Mouse (Mus musculus) stomach, embryonic 16.5 days (tissue): ENCODE measurements around the gene 1700030J22Rik. TPM values are rescaled to one million over a fixed set of nuclear protein-coding genes. Genes with fewer than 3 reads are reported as not detected.
A peak's percentile ranks its signal among the peaks of the same experiment; 100 is the strongest.

Experiments used
- ATAC-seq: fragments of 200-750 bp; cut with Nextera tagmentation; 2 replicates; pipeline ENCODE4 v1.8.0; 2017; ENCODE audit warnings: moderate number of reproducible peaks, moderate TSS enrichment; ENCODE audit not compliant: insufficient read depth, low FRiP score
- H3K27ac ChIP-seq: fragments of 300-500 bp; sonication (generic); 2 replicates; pipeline ENCODE4 v1.5.1; 2014; ENCODE audit warnings: low read length
- H3K27me3 ChIP-seq: fragments of 300-500 bp; sonication (generic); 2 replicates; pipeline ENCODE4 v1.6.1; 2014; ENCODE audit warnings: low read length, control low read depth, mixed read lengths; ENCODE audit not compliant: control insufficient read depth, insufficient read depth
- H3K36me3 ChIP-seq: fragments of 300-500 bp; sonication (generic); 2 replicates; pipeline ENCODE4 v1.6.1; 2014; ENCODE audit warnings: low read length; ENCODE audit not compliant: control insufficient read depth, insufficient read depth
- H3K4me1 ChIP-seq: fragments of 300-500 bp; sonication (generic); 2 replicates; pipeline ENCODE4 v1.6.1; 2014; ENCODE audit warnings: low read length, control low read depth, mixed read lengths; ENCODE audit not compliant: control insufficient read depth, insufficient read depth
- H3K4me2 ChIP-seq: fragments of 300-500 bp; sonication (generic); 2 replicates; pipeline ENCODE4 v1.6.1; 2014; ENCODE audit warnings: low read depth, low read length, mixed read lengths
- H3K4me3 ChIP-seq: fragments of 300-500 bp; sonication (generic); replicated peaks from 2 replicates; pipeline ENCODE4 v1.5.1; 2014; ENCODE audit warnings: mild to moderate bottlenecking, low read length
- H3K9ac ChIP-seq: fragments of 300-500 bp; sonication (generic); 2 replicates; pipeline ENCODE4 v1.6.1; 2014; ENCODE audit warnings: low read length
- H3K9me3 ChIP-seq: fragments of 300-500 bp; sonication (generic); replicated peaks from 2 replicates; pipeline ENCODE4 v1.6.1; 2016; ENCODE audit warnings: low read length, control low read depth; ENCODE audit not compliant: control insufficient read depth
- WGBS: fragments of 180-500 bp; shearing (Covaris S2); extraction: QIAGEN DNeasy Blood & Tissue Kit; methylation state at CpG from one replicate; pipeline ENCODE4 v1.1.7; 2014; 5-methylcytosine and 5-hydroxymethylcytosine counted together
- polyA plus RNA-seq: library from polyadenylated mRNA; unstranded; fragments of >200 nt; fragmentation: Nextera tagmentation; extraction: Ambion mirVana; gene quantifications from 2 replicates; pipeline ENCODE4 v1.2.1, GENCODE M21; 2015

The 1700030J22Rik gene
- polyA plus RNA-seq, result 1.3 and 2.0 TPM in 2 replicates

GRCm38 (mm10) chr8:116978631-116979256, at the start of gene 1700030J22Rik:
1700030J22Rik (minus strand) TSS chr8:116978959.
- no peaks in the 10 kb centered on the region for H3K36me3 ChIP-seq
- peak within 1 kb of the TSS; percentile 90 for H3K4me2 ChIP-seq
- peaks cover 7% of the 10 kb centered on the region; the same call in 1 of the 2 replicates for H3K4me1 ChIP-seq
- under 1% methylated on average over 46 of the region's 46 CpGs for WGBS
- H3K4me3 ChIP-seq, result peak within 1 kb of the TSS; percentile 74
- H3K27ac ChIP-seq, result peak within 1 kb of the TSS; percentile 48; the same call in 1 of the 2 replicates
- no peaks in the 10 kb centered on the region for H3K9me3 ChIP-seq
- ATAC-seq, result peak; percentile 99
- H3K27me3 ChIP-seq, result no peaks in the 10 kb centered on the region
- peak within 1 kb of the TSS; percentile 66 for H3K9ac ChIP-seq

GRCm38 (mm10) chr8:117027601-117028000, 48.8 kb upstream of the 1700030J22Rik start:
- Histone ChIP-seq H3K4me1 (no peaks in the 10 kb centered on the region; the same call in 1 of the 2 replicates), H3K9me3 (no peaks in the 10 kb centered on the region), H3K36me3 (no peaks in the 10 kb centered on the region), H3K4me3 (no peak overlapping the region), H3K4me2 (no peak overlapping the region), H3K9ac (no peak overlapping the region), H3K27me3 (no peaks in the 10 kb centered on the region), H3K27ac (no peak overlapping the region)
- no peak for ATAC-seq
- WGBS, result 80% methylated on average over 5 of the region's 5 CpGs

- Histone ChIP-seq H3K9me3 (no peaks in the 10 kb centered on the region), H3K9ac (no peak overlapping the region), H3K4me3 (no peak overlapping the region), H3K27me3 (no peaks in the 10 kb centered on the region), H3K36me3 (no peaks in the 10 kb centered on the region), H3K4me2 (no peak overlapping the region), H3K4me1 (peaks cover 2% of the 10 kb centered on the region; the same call in 1 of the 2 replicates), H3K27ac (no peak overlapping the region)
- ATAC-seq, result no peak; the same call in 1 of the 2 replicates
- WGBS, result 55% methylated on average over 1 of the region's 1 CpGs
Observed at GRCm38 (mm10) chr8:117022297-117022993, 43.7 kb upstream of the 1700030J22Rik start.

- Histone ChIP-seq H3K4me1 (peaks cover 2% of the 10 kb centered on the region; the same call in 1 of the 2 replicates), H3K36me3 (no peaks in the 10 kb centered on the region), H3K4me2 (no peak overlapping the region), H3K27ac (no peak overlapping the region), H3K9ac (no peak overlapping the region), H3K27me3 (no peaks in the 10 kb centered on the region), H3K9me3 (no peaks in the 10 kb centered on the region), H3K4me3 (no peak overlapping the region)
- 71% methylated on average over 18 of the region's 18 CpGs for WGBS
- ATAC-seq, result no peak
Observed at GRCm38 (mm10) chr8:117019323-117020275, 40.8 kb upstream of the 1700030J22Rik start.

- Histone ChIP-seq H3K4me3 (no peak overlapping the region), H3K27ac (no peak overlapping the region), H3K4me2 (no peak overlapping the region), H3K36me3 (no peaks in the 10 kb centered on the region), H3K27me3 (no peaks in the 10 kb centered on the region), H3K4me1 (peaks cover 2% of the 10 kb centered on the region; the same call in 1 of the 2 replicates), H3K9me3 (no peaks in the 10 kb centered on the region), H3K9ac (no peak overlapping the region)
- ATAC-seq, result no peak
- WGBS, result 86% methylated on average over 4 of the region's 4 CpGs
Observed at GRCm38 (mm10) chr8:117017896-117018295, 39.1 kb upstream of the 1700030J22Rik start.

- Histone ChIP-seq H3K4me1 (0 out of 2 replicates have a peak, but pooled peaks cover 2% of the 10 kb centered on the region), H3K9me3 (no peaks in the 10 kb centered on the region), H3K9ac (no peak overlapping the region), H3K27me3 (no peaks in the 10 kb centered on the region), H3K27ac (no peak overlapping the region), H3K4me2 (no peak overlapping the region), H3K36me3 (no peaks in the 10 kb centered on the region), H3K4me3 (no peak overlapping the region)
- WGBS, result 72% methylated on average over 8 of the region's 8 CpGs
- no peak for ATAC-seq
Observed at GRCm38 (mm10) chr8:117017006-117017405, 38.2 kb upstream of the 1700030J22Rik start.

GRCm38 (mm10) chr8:117015670-117016069, 36.9 kb upstream of the 1700030J22Rik start:
- no peaks in the 10 kb centered on the region for H3K36me3 ChIP-seq
- H3K4me3 ChIP-seq, result no peak overlapping the region
- no peak overlapping the region for H3K4me2 ChIP-seq
- H3K9me3 ChIP-seq, result no peaks in the 10 kb centered on the region
- 61% methylated on average over 4 of the region's 4 CpGs for WGBS
- H3K27me3 ChIP-seq, result no peaks in the 10 kb centered on the region
- no peak overlapping the region for H3K27ac ChIP-seq
- no peak for ATAC-seq
- H3K4me1 ChIP-seq, result 0 out of 2 replicates have a peak, but pooled peaks cover 2% of the 10 kb centered on the region
- H3K9ac ChIP-seq, result no peak overlapping the region

GRCm38 (mm10) chr8:117011366-117011765, 32.6 kb upstream of the 1700030J22Rik start:
- H3K4me3 ChIP-seq, result no peak overlapping the region
- H3K27me3 ChIP-seq, result no peaks in the 10 kb centered on the region
- no peaks in the 10 kb centered on the region for H3K4me1 ChIP-seq
- no peaks in the 10 kb centered on the region for H3K9me3 ChIP-seq
- no peak overlapping the region for H3K27ac ChIP-seq
- no peak overlapping the region for H3K9ac ChIP-seq
- H3K36me3 ChIP-seq, result no peaks in the 10 kb centered on the region
- WGBS, result 82% methylated on average over 9 of the region's 9 CpGs
- ATAC-seq, result no peak
- no peak overlapping the region for H3K4me2 ChIP-seq
